Mouse (Mus musculus) lung, embryonic 14.5 days (tissue): Measurements from ENCODE around the gene Hsd11b1. TPM values are rescaled to one million over a fixed set of nuclear protein-coding genes. Genes with fewer than 3 reads are reported as not detected.
"Not testable (repeated sequence)": the region's sequence is repeated elsewhere in the genome, so short reads cannot be mapped to it uniquely, and the experiment has no call there.

Experiments used
- ATAC-seq: fragments of 200-750 bp; cut with Nextera tagmentation; 2 replicates; pipeline ENCODE4 v1.8.0; 2017; ENCODE audit warnings: mild to moderate bottlenecking, moderate TSS enrichment, moderate library complexity; ENCODE audit not compliant: insufficient read depth
- DNase-seq: peaks from one replicate; pipeline ENCODE4 v3.0.0-alpha.2; 2015
- H3K27ac ChIP-seq: fragments of 300-500 bp; sonication (generic); 2 replicates; pipeline ENCODE4 v1.5.1; 2014; ENCODE audit warnings: low read depth, mild to moderate bottlenecking, moderate library complexity
- H3K27me3 ChIP-seq: fragments of 300-500 bp; sonication (generic); 2 replicates; pipeline ENCODE4 v1.6.1; 2014; ENCODE audit warnings: low read length, control low read depth; ENCODE audit not compliant: insufficient read depth
- H3K36me3 ChIP-seq: fragments of 300-500 bp; sonication (generic); 2 replicates; pipeline ENCODE4 v1.6.1; 2014; ENCODE audit warnings: control low read depth; ENCODE audit not compliant: insufficient read depth
- H3K4me1 ChIP-seq: fragments of 300-500 bp; sonication (generic); 2 replicates; pipeline ENCODE4 v1.6.1; 2014; ENCODE audit warnings: antibody characterized with exemption, control low read depth; ENCODE audit not compliant: insufficient read depth
- H3K4me2 ChIP-seq: fragments of 300-500 bp; sonication (generic); 2 replicates; pipeline ENCODE4 v1.6.1; 2014; ENCODE audit warnings: mild to moderate bottlenecking
- H3K4me3 ChIP-seq: fragments of 300-500 bp; sonication (generic); 2 replicates; pipeline ENCODE4 v1.5.1; 2014; ENCODE audit warnings: low read depth, low read length
- H3K9ac ChIP-seq: fragments of 300-500 bp; sonication (generic); 2 replicates; pipeline ENCODE4 v1.6.1; 2014
- H3K9me3 ChIP-seq: fragments of 300-500 bp; sonication (generic); 2 replicates; pipeline ENCODE4 v1.6.1; 2016; ENCODE audit warnings: low read depth, low read length, control low read depth
- CTCF ChIP-seq: IDR thresholded peaks from 2 replicates; pipeline ENCODE4 v1.5.1; 2016; ENCODE audit warnings: antibody characterized with exemption, low read depth
- WGBS: fragments of 180-500 bp; shearing (Covaris S2); extraction: QIAGEN DNeasy Blood & Tissue Kit; methylation state at CpG from one replicate; pipeline ENCODE4 v1.1.7; 2014; 5-methylcytosine and 5-hydroxymethylcytosine counted together
- polyA plus RNA-seq: library from polyadenylated mRNA; unstranded; fragments of >200 nt; fragmentation: Nextera tagmentation; extraction: Ambion mirVana; gene quantifications from 2 replicates; pipeline ENCODE4 v1.2.1, GENCODE M21; 2014

The Hsd11b1 gene
- polyA plus RNA-seq, 1 experiment from 2014 or later: 1.6 TPM

DNA sequence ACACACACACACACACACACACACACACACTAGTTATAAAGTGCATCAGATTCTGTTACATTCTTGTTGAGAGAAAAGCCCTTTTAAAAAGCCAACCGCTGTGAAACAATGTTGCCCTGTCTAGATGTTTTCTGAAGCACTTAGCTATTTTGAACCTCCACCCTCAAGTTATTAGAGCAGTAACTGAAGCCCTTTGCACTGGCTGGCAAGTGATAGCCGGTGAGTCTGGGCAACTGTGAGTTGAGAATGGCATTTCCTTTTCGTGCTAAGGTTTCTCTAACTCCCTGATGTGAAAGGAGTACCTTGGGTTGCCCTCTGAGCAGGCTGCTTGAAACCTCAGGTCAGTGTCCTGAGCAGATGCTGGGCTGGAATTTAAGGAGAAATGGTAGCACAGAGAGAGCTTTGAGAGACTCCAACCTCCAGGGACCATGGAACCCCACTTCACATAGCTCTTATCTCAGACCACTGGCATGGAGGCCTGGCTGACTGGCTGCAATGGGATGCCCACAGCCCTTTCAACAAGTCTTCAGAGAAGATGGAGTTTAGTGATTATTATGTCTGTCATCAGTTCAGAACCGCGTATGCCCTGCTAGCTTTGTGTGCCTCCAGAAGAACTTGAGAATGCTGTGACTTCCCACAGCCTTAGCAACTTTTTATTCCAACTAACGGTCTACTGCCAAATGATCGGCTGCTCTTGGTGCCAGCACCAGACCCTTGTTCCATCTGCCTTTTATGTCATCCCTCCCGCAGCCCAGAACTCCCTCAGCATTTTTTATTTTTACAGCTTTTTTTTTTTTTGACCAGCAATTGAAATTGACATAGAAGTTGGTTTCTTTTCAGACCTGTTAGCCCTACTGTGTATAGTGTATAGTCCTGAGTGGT lies 608 bp downstream of the Hsd11b1 start:
- Histone ChIP-seq H3K36me3 (no peaks in the 10 kb centered on the region), H3K9me3 (no peaks in the 10 kb centered on the region), H3K27ac (no peak overlapping the region), H3K9ac (no peak overlapping the region), H3K4me1 (peaks cover 4% of the 10 kb centered on the region; the same call in 1 of the 2 replicates), H3K27me3 (no peaks in the 10 kb centered on the region), H3K4me2 (no peak overlapping the region), H3K4me3 (no peak overlapping the region)
- TF ChIP-seq CTCF: no peak
- ATAC-seq: no peak
- no peak for DNase-seq
- WGBS: 74% methylated on average over 8 of the region's 8 CpGs

DNA sequence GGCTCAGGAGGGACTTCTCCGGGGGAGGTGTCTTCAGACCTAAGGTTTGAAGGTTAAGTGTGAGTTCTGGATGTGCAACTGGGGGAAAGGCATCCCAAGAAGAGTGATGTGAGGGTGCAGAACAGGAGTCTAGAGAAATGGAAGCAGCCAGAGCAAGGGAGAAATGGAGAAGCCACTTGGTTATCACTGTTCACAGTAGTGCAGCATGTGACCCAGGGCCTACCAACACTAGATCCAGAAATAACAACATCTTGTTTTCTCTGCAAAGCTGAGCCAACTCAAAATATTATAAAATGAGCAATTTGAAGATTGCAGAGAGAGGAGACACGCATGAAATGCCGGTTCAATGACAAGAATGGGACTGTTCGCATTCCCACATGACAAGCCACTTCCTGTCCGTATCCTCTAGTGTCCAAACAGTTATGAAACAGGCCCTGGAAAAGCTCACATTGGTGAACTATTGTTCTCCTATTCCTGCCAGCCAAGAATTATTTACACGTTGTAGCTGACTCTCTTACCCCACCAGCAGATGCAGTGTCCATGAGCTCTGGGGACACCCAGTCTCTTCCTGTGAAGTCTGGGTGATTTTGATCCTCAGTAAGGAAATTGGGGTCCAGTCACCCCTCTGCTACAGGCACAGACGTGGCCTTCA lies 1.9 kb downstream of the Hsd11b1 start:
- Histone ChIP-seq H3K4me1 (peaks cover 4% of the 10 kb centered on the region; the same call in 1 of the 2 replicates), H3K4me3 (no peak overlapping the region), H3K27me3 (no peaks in the 10 kb centered on the region), H3K27ac (peak overlapping the region; percentile 56; the same call in 1 of the 2 replicates), H3K9ac (no peak overlapping the region), H3K36me3 (no peaks in the 10 kb centered on the region), H3K9me3 (no peaks in the 10 kb centered on the region), H3K4me2 (no peak overlapping the region)
- peak; percentile 64 for DNase-seq
- peak; percentile 47 for ATAC-seq
- WGBS: 47% methylated on average over 7 of the region's 7 CpGs
- TF ChIP-seq CTCF: no peak

DNA sequence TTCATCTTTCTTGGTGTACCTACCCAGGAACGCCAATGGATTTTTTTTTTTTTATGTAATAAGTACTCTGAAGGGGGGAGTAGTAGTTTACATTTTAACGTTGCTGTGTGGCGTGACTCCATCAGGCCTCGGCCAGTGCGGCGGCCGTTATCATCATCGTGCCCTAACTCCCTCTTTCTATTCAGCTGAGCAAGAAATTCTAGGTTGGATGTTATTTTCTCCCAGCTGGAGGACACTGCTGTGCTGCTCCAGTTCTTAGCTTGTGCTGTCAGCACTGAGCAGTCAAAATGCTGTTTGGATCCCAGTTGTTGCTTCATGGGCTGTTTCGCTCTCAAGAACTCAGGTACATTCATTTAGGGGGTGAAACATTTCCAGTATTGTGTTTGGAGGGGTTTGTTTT lies 4.3 kb downstream of the Hsd11b1 start:
- H3K4me2 ChIP-seq: no peak overlapping the region
- no peaks in the 10 kb centered on the region for H3K36me3 ChIP-seq
- no peak overlapping the region for H3K27ac ChIP-seq
- TF ChIP-seq CTCF: no peak
- no peaks in the 10 kb centered on the region for H3K9me3 ChIP-seq
- no peaks in the 10 kb centered on the region for H3K27me3 ChIP-seq
- peaks cover 4% of the 10 kb centered on the region; the same call in 1 of the 2 replicates for H3K4me1 ChIP-seq
- DNase-seq: no peak
- ATAC-seq: no peak
- no peak overlapping the region for H3K9ac ChIP-seq
- WGBS: 67% methylated on average over 9 of the region's 9 CpGs
- H3K4me3 ChIP-seq: no peak overlapping the region

DNA sequence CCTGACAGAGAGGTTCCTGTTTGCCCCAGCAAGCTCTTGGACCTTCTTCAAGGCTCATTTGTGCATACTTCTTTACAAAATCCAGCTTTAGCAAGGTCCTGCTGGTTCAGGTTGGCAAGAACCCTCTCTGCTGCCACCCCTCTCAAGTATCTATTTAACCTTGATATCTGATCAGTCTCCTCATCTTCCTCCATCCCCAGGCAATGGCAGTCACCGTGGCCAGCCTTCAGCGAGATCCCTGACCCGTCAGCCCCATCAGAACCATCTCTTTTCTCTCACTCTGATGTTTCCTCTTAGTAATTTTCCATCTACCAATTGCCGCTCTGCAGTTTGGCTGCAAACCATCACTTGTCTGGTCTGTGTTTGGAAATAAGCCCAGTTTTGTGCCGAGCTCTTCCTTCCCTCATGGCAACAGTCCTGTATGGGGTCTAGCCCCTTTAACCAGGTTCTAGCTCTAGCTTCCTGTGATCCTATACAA lies 7.2 kb downstream of the Hsd11b1 start:
- 30% methylated on average over 5 of the region's 5 CpGs for WGBS
- Histone ChIP-seq H3K4me2 (no peak overlapping the region), H3K4me1 (no peaks in the 10 kb centered on the region), H3K9ac (no peak overlapping the region), H3K4me3 (no peak overlapping the region), H3K36me3 (no peaks in the 10 kb centered on the region), H3K27me3 (no peaks in the 10 kb centered on the region), H3K27ac (peak overlapping the region; percentile 36; the same call in 1 of the 2 replicates), H3K9me3 (no peaks in the 10 kb centered on the region)
- DNase-seq (peak; percentile 81), ATAC-seq (peak; percentile 44; the same call in 1 of the 2 replicates)
- TF ChIP-seq CTCF: no peak

DNA sequence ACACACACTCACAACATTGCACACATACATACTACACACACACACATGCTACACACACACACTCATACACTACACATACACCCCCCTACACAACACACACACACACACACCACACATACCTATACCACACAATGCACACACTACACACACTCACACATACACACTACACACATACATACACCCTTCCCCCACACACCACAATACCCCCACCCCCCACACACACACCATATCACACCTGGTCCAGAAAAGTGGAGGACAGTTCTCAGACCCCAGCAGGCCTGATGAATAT lies 7.6 kb downstream of the Hsd11b1 start:
- no peak for TF ChIP-seq CTCF
- no peaks in the 10 kb centered on the region for H3K4me1 ChIP-seq
- H3K9me3 ChIP-seq: no peaks in the 10 kb centered on the region
- peak; percentile 42 for ATAC-seq
- H3K4me2 ChIP-seq: no peak overlapping the region
- H3K27ac ChIP-seq: peak overlapping the region; percentile 36; the same call in 1 of the 2 replicates
- DNase-seq: no peak
- no peak overlapping the region for H3K9ac ChIP-seq
- H3K27me3 ChIP-seq: no peaks in the 10 kb centered on the region
- H3K36me3 ChIP-seq: no peaks in the 10 kb centered on the region
- H3K4me3 ChIP-seq: no peak overlapping the region

DNA sequence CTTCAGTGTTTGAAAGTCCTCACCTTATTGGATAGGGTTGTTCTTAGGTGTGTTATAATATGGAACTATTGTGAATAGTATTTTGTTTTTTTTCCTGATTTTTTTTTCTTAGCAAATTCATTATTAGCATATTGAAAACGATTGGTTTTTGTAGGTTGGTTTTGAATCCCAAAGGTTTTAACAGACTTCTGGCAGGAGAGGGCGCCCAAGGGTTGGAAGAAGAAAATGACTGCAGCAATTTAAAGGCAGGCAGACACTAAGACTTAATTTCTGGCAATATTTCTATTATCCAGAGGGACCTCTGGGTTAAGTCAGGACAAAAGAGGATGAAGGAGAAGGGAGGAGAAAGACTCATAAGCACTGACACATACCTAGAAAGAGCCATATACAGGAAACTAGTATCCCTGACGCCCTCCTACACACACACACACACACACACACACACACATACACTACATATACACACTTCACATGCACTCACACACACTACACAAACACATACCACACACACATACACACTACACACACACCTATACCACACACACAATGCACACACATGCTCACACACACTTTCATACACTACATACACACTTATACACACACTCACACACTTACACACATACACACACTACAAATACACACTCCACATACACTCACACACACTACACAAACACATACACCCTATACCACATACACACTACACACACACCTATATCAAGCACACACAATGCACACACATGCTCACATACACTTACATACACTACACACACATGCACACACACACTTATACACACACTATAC lies 8.2 kb downstream of the Hsd11b1 start:
- WGBS: 19% methylated on average over 3 of the region's 3 CpGs
- H3K27ac ChIP-seq: no peak overlapping the region
- H3K9me3 ChIP-seq: no peaks in the 10 kb centered on the region
- no peak overlapping the region for H3K9ac ChIP-seq
- DNase-seq: peak; percentile 91
- no peak overlapping the region for H3K4me2 ChIP-seq
- peak; percentile 74 for TF ChIP-seq CTCF
- H3K4me1 ChIP-seq: no peaks in the 10 kb centered on the region
- H3K4me3 ChIP-seq: no peak overlapping the region
- no peaks in the 10 kb centered on the region for H3K27me3 ChIP-seq
- H3K36me3 ChIP-seq: no peaks in the 10 kb centered on the region
- ATAC-seq: peak; percentile 54; the same call in 1 of the 2 replicates

DNA sequence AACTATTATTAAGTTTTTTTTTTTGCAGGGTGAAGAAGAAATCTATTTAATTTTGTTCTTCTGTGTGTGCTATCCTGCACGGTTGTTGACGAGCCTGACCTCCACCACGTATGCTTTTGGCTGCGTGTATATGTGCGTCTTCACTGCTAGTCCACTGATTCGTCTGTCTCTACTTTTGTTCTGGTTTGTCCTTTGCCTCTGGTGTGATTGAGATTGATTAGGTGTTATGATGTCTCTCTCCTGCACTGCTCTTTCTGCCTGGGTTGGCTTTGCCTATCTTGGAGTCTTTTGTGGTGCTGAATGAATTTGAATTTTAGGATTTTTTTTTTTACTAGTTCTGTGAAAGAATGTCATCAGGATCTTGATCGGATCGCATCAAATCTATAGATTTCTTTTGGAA lies 8.8 kb downstream of the Hsd11b1 start:
- H3K27ac ChIP-seq: no peak overlapping the region
- H3K4me1 ChIP-seq: no peaks in the 10 kb centered on the region
- DNase-seq: peak; percentile 47
- H3K4me2 ChIP-seq: 0 out of 2 replicates have a peak overlapping the region, but pooled peaks have one; percentile 2
- no peak for TF ChIP-seq CTCF
- no peaks in the 10 kb centered on the region for H3K27me3 ChIP-seq
- ATAC-seq: peak; percentile 16; the same call in 1 of the 2 replicates
- H3K9ac ChIP-seq: no peak overlapping the region
- no peak overlapping the region for H3K4me3 ChIP-seq
- H3K9me3 ChIP-seq: no peaks in the 10 kb centered on the region
- no peaks in the 10 kb centered on the region for H3K36me3 ChIP-seq
- 20% methylated on average over 8 of the region's 8 CpGs for WGBS

DNA sequence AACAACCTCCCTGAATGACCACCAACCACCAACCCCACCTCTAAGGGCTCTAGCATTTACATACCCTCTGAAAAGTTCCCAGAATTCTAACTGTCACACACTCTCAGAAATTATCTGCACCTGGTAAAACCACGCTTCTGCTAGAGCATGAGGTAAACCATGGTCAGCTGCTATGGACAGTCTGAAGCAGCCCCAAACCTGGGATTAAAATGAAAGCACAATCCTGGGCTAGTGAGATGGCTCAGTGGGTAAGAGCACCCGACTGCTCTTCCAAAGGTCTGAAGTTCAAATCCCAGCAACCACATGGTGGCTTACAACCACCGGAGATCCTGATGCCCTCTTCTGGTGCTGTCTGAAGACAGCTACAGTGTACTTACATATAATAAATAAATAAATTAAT lies 10.0 kb downstream of the Hsd11b1 start:
- not testable (repeated sequence) for H3K9me3 ChIP-seq, DNase-seq, H3K4me3 ChIP-seq, H3K36me3 ChIP-seq, H3K4me1 ChIP-seq, H3K27ac ChIP-seq, H3K4me2 ChIP-seq, ATAC-seq, H3K9ac ChIP-seq, H3K27me3 ChIP-seq
- WGBS: 62% methylated on average over 3 of the region's 3 CpGs
